Mouse (Mus musculus) stomach, embryonic 14.5 days (tissue): ENCODE data around the gene Anapc16. TPM values are rescaled to one million over a fixed set of nuclear protein-coding genes. Genes with fewer than 3 reads are reported as not detected.
"Not testable (repeated sequence)": the region's sequence is repeated elsewhere in the genome, so short reads cannot be mapped to it uniquely, and the experiment has no call there.

Source experiments
- ATAC-seq: fragments of 200-750 bp; cut with Nextera tagmentation; 2 replicates; pipeline ENCODE4 v1.8.0; 2017; ENCODE audit warnings: low read depth, moderate TSS enrichment; ENCODE audit not compliant: insufficient number of reproducible peaks, insufficient read depth, low FRiP score
- H3K27ac ChIP-seq: fragments of 300-500 bp; sonication (generic); 2 replicates; pipeline ENCODE4 v1.5.1; 2014; ENCODE audit warnings: mild to moderate bottlenecking, low read length, moderate library complexity, mixed read lengths
- H3K27me3 ChIP-seq: fragments of 300-500 bp; sonication (generic); 2 replicates; pipeline ENCODE4 v1.6.1; 2014; ENCODE audit warnings: low read length, control low read depth, mixed read lengths; ENCODE audit not compliant: control insufficient read depth, insufficient read depth
- H3K36me3 ChIP-seq: fragments of 300-500 bp; sonication (generic); 2 replicates; pipeline ENCODE4 v1.6.1; 2014; ENCODE audit warnings: mild to moderate bottlenecking, control low read depth, low read length, moderate library complexity, mixed read lengths; ENCODE audit not compliant: control insufficient read depth, insufficient read depth
- H3K4me1 ChIP-seq: fragments of 300-500 bp; sonication (generic); 2 replicates; pipeline ENCODE4 v1.6.1; 2014; ENCODE audit warnings: low read length, control low read depth, mixed read lengths; ENCODE audit not compliant: control insufficient read depth, insufficient read depth
- H3K4me2 ChIP-seq: fragments of 300-500 bp; sonication (generic); replicated peaks from 2 replicates; pipeline ENCODE4 v1.6.1; 2014; ENCODE audit warnings: low read depth, low read length, control low read depth
- H3K4me3 ChIP-seq: fragments of 300-500 bp; sonication (generic); 2 replicates; pipeline ENCODE4 v1.5.1; 2014; ENCODE audit warnings: low read depth, low read length, control low read depth
- H3K9ac ChIP-seq: fragments of 300-500 bp; sonication (generic); replicated peaks from 2 replicates; pipeline ENCODE4 v1.6.1; 2014; ENCODE audit warnings: low read depth, mild to moderate bottlenecking, control low read depth, low read length, moderate library complexity, mixed read lengths
- H3K9me3 ChIP-seq: fragments of 300-500 bp; sonication (generic); 2 replicates; pipeline ENCODE4 v1.6.1; 2016; ENCODE audit warnings: low read depth, low read length, control low read depth; ENCODE audit not compliant: control insufficient read depth
- WGBS: fragments of 180-500 bp; shearing (Covaris S2); extraction: QIAGEN DNeasy Blood & Tissue Kit; methylation state at CpG from one replicate; pipeline ENCODE4 v1.1.7; 2014; 5-methylcytosine and 5-hydroxymethylcytosine counted together
- polyA plus RNA-seq: library from polyadenylated mRNA; unstranded; fragments of >200 nt; fragmentation: Nextera tagmentation; extraction: Ambion mirVana; gene quantifications from 2 replicates; pipeline ENCODE4 v1.2.1, GENCODE M21; 2014

The Anapc16 gene
- polyA plus RNA-seq, 1 experiment from 2014 or later, result 118 TPM

DNA sequence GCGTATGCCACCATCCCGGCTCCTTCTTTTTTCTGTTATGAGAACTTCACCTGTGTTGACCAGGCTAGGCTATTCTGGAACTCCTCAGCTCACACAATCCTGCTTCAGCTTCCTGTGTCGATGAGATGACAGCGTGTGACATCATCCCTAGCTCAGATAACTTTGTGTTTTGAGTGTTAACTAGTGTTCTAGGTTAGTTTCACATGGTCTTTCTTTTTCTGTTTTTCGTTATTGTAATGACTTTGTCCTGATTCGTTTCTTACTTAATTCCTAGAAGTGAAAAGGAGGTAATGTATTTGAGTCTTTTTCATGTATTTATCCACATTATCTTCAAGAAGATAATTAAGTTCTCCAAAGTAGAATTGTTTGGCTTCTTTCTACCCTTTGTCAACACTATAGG is 13.3 kb upstream of the Anapc16 start:
- WGBS, result 92% methylated on average over 6 of the region's 6 CpGs

DNA sequence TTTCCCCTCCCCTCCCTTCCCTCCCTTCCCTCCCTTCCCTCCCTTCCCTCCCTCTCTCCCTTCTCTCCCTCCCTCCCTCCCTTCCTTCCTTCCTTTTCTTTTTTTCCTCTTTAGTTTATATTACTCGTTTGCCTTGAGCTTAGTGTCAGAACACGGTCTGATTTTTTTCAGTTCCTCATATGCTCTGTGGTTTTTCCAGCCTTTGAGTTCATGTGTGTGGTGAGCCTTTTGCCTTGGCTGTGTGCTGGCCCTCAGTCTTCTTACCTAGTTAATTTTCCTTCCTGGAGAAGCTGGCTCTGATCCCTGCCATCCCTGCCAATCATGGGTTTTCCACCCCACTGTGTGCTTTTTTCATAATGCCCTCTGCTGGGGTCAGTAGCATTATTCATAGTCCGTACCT is 6.2 kb upstream of the Anapc16 start:
- Histone ChIP-seq H3K9me3 (no peaks in the 10 kb centered on the region), H3K4me2 (no peak overlapping the region), H3K27me3 (no peaks in the 10 kb centered on the region), H3K27ac (peak overlapping the region; percentile 44; the same call in 1 of the 2 replicates), H3K4me3 (no peak overlapping the region), H3K9ac (no peak overlapping the region), H3K4me1 (no peaks in the 10 kb centered on the region), H3K36me3 (peaks cover 7% of the 10 kb centered on the region)
- ATAC-seq, result no peak
- 44% methylated on average over 3 of the region's 3 CpGs for WGBS

More for the DNA sequence above, 13.3 kb upstream of the Anapc16 start:
- H3K36me3 ChIP-seq, result peaks cover 8% of the 10 kb centered on the region; the same call in 1 of the 2 replicates
- no peaks in the 10 kb centered on the region for H3K4me1 ChIP-seq
- H3K27me3 ChIP-seq, result no peaks in the 10 kb centered on the region
- no peak overlapping the region for H3K9ac ChIP-seq
- no peak for ATAC-seq
- no peak overlapping the region for H3K4me2 ChIP-seq
- H3K4me3 ChIP-seq, result no peak overlapping the region
- no peaks in the 10 kb centered on the region for H3K9me3 ChIP-seq
- H3K27ac ChIP-seq, result no peak overlapping the region

DNA sequence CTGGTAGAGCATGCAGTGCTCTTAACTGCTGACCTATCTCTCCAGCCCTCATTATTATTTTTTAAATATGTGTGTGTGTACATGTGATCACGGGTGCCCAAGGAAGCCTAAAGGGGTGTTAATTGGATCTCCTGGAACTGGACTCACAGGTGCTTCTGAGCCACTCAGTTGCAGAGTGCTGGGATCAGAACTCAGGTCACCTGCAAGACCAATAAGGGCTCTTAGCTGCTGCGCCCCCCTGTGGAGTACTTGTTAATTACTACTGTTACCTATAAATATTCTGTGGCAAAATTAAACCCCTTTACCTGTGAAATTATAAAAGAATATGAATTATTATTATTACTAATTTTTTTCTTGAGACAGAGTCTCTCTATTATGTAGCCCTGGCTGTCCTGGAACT is 2.3 kb upstream of the Anapc16 start:
- Histone ChIP-seq H3K4me2 (no peak overlapping the region), H3K4me1 (peaks cover 10% of the 10 kb centered on the region), H3K4me3 (no peak overlapping the region), H3K36me3 (peaks cover 4% of the 10 kb centered on the region), H3K9ac (no peak overlapping the region), H3K9me3 (no peaks in the 10 kb centered on the region), H3K27ac (no peak overlapping the region), H3K27me3 (no peaks in the 10 kb centered on the region)
- WGBS, result 57% methylated on average over 2 of the region's 2 CpGs
- no peak for ATAC-seq

GRCm38 (mm10) chr10:60003847-60004246 is 912 bp upstream of the Anapc16 start:
- peak overlapping the region; percentile 55 for H3K4me3 ChIP-seq
- peaks cover 10% of the 10 kb centered on the region for H3K4me1 ChIP-seq
- H3K4me2 ChIP-seq, result peak overlapping the region; percentile 59
- 72% methylated on average over 9 of the region's 9 CpGs for WGBS
- no peak for ATAC-seq
- peak overlapping the region; percentile 91 for H3K27ac ChIP-seq
- peaks cover 4% of the 10 kb centered on the region for H3K36me3 ChIP-seq
- H3K9ac ChIP-seq, result peak overlapping the region; percentile 61
- no peaks in the 10 kb centered on the region for H3K27me3 ChIP-seq
- H3K9me3 ChIP-seq, result no peaks in the 10 kb centered on the region

GRCm38 (mm10) chr10:60003213-60003752 is 348 bp upstream of the Anapc16 start:
- H3K4me3 ChIP-seq, result peak overlapping the region; percentile 55
- WGBS, result under 1% methylated on average over 21 of the region's 21 CpGs
- no peaks in the 10 kb centered on the region for H3K9me3 ChIP-seq
- H3K36me3 ChIP-seq, result peaks cover 4% of the 10 kb centered on the region
- ATAC-seq, result no peak
- peak overlapping the region; percentile 59 for H3K4me2 ChIP-seq
- H3K27me3 ChIP-seq, result no peaks in the 10 kb centered on the region
- H3K9ac ChIP-seq, result peak overlapping the region; percentile 61
- H3K4me1 ChIP-seq, result peaks cover 10% of the 10 kb centered on the region
- H3K27ac ChIP-seq, result peak overlapping the region; percentile 91

DNA sequence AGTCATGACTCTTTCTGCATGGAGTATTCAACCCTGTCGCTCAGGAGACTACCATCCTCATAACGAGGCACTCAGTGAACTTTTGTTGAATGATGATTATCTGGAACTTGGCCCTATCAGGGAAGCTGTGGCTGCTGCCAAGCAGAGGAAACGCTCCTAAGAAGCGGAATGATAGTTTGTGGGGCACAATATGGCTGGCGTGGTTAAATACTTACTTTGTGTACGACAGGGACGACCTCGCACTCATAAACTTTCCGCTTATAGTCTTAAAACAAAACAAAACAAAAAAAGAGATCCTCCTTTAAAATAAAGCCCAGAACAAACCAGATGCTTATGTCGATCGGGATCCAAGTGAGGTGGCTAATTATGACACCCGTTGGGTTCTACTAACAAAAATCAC is 732 bp downstream of the Anapc16 start:
- WGBS, result 2% methylated on average over 12 of the region's 12 CpGs

GRCm38 (mm10) chr10:60001663-60002062 is 1.3 kb downstream of the Anapc16 start:
- H3K4me3 ChIP-seq, result peak overlapping the region; percentile 55
- H3K9ac ChIP-seq, result not testable (repeated sequence)

More for the DNA sequence above, 732 bp downstream of the Anapc16 start:
- Histone ChIP-seq H3K4me1 (peaks cover 10% of the 10 kb centered on the region), H3K27me3 (no peaks in the 10 kb centered on the region), H3K9me3 (no peaks in the 10 kb centered on the region), H3K9ac (peak overlapping the region; percentile 47), H3K27ac (peak overlapping the region; percentile 91), H3K36me3 (no peaks in the 10 kb centered on the region; the same call in 1 of the 2 replicates), H3K4me3 (peak overlapping the region; percentile 55), H3K4me2 (peak overlapping the region; percentile 59)
- no peak for ATAC-seq

GRCm38 (mm10) chr10:59999057-59999456 is 3.9 kb downstream of the Anapc16 start:
- no peak for ATAC-seq
- Histone ChIP-seq H3K9me3 (no peaks in the 10 kb centered on the region), H3K9ac (no peak overlapping the region), H3K27me3 (no peaks in the 10 kb centered on the region), H3K4me2 (no peak overlapping the region), H3K27ac (no peak overlapping the region), H3K4me3 (no peak overlapping the region), H3K4me1 (peaks cover 10% of the 10 kb centered on the region), H3K36me3 (peaks cover 21% of the 10 kb centered on the region)
- 88% methylated on average over 3 of the region's 3 CpGs for WGBS

More at GRCm38 (mm10) chr10:60001663-60002062, 1.3 kb downstream of the Anapc16 start:
- not testable (repeated sequence) for H3K9me3 ChIP-seq, H3K36me3 ChIP-seq, H3K27me3 ChIP-seq, ATAC-seq, H3K4me1 ChIP-seq, H3K27ac ChIP-seq
- WGBS, result 77% methylated on average over 8 of the region's 8 CpGs
- H3K4me2 ChIP-seq, result peak overlapping the region; percentile 59; the same call in 1 of the 2 replicates

GRCm38 (mm10) chr10:59997591-59997990 is 5.3 kb downstream of the Anapc16 start:
- Histone ChIP-seq H3K4me1 (peaks cover 6% of the 10 kb centered on the region), H3K9ac (no peak overlapping the region), H3K27me3 (no peaks in the 10 kb centered on the region), H3K4me2 (no peak overlapping the region), H3K36me3 (peaks cover 21% of the 10 kb centered on the region), H3K9me3 (no peaks in the 10 kb centered on the region), H3K27ac (no peak overlapping the region), H3K4me3 (no peak overlapping the region)
- 21% methylated on average over 7 of the region's 7 CpGs for WGBS
- ATAC-seq, result no peak
